Mouse (Mus musculus): ENCODE results near the gene Ddost. TPM values are rescaled to one million over a fixed set of nuclear protein-coding genes. Genes with fewer than 3 reads are reported as not detected.

The Ddost gene
- total RNA-seq (2021), result 10 to 100 TPM; 94.8 to 96.3 TPM

- intact Hi-C loops (cut with DNase I), result no loop called here
- peak; percentile 98 to 99 for DNase-seq (ENCODE audit: low spot score in 2 of 2)
Measured at GRCm38 (mm10) chr4:138304340-138305104, at the start of gene Ddost. Ddost (plus strand) TSS chr4:138304730.

GRCm38 (mm10) chr4:138257116-138257687 lies 47.3 kb upstream of the Ddost start:
- no peak for DNase-seq (ENCODE audit: low spot score in 2 of 2)
- intact Hi-C loops (cut with DNase I), result no loop called here

DNA sequence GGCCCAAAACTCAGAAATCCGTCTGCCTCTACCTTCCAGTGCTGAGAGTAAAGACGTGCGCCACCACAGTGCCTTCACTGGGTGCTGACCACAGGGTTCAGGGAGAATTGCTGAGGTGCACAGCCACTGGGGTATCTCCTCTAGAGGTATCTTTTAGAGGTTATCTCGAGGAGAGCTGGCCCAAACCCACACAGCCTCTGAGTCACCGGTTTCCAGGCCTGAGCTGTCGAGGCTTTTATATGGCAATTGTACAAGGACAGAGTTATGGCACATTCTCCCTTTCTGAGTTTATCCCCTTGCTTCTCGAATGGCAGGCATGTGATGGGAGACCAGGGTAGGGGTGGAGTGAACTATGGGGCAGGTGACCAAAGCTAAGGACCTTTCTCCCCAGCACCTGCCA lies 45.9 kb upstream of the Ddost start:
- intact Hi-C loops (cut with DNase I), result no loop called here

GRCm38 (mm10) chr4:138259482-138259881 lies 45.0 kb upstream of the Ddost start:
- intact Hi-C loops (cut with DNase I), result no loop called here
- DNase-seq (ENCODE audit: low spot score in 2 of 2), result no peak

More for the DNA sequence above, 45.9 kb upstream of the Ddost start:
- DNase-seq (ENCODE audit: low spot score in 2 of 2), result no peak

GRCm38 (mm10) chr4:138261843-138262681 lies 42.5 kb upstream of the Ddost start:
- peak; percentile 92 for DNase-seq (ENCODE audit: low spot score in 2 of 2)
- intact Hi-C loops (cut with DNase I), result no loop called here

DNA sequence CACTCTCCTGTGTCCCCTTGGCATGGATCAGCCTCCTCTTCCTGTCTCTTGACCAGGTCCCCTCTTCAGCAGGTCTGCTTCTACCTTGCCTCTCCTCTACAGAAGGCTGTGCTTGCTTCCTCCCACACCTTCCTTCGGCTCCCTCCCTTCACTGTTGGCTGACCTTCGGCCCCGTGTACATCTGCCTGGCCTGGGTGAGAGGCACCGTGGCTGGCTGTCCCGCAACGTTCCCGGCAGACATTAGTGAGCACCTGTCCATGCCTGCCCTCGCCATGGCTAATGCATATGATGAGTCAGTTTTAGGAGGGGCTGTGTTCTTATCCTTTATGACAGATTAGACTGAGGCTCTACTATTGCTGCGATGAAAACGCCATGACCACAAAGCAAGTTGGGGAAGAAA lies 36.7 kb upstream of the Ddost start:
- intact Hi-C loops (cut with DNase I), result no loop called here
- DNase-seq (ENCODE audit: low spot score in 2 of 2), result no peak

DNA sequence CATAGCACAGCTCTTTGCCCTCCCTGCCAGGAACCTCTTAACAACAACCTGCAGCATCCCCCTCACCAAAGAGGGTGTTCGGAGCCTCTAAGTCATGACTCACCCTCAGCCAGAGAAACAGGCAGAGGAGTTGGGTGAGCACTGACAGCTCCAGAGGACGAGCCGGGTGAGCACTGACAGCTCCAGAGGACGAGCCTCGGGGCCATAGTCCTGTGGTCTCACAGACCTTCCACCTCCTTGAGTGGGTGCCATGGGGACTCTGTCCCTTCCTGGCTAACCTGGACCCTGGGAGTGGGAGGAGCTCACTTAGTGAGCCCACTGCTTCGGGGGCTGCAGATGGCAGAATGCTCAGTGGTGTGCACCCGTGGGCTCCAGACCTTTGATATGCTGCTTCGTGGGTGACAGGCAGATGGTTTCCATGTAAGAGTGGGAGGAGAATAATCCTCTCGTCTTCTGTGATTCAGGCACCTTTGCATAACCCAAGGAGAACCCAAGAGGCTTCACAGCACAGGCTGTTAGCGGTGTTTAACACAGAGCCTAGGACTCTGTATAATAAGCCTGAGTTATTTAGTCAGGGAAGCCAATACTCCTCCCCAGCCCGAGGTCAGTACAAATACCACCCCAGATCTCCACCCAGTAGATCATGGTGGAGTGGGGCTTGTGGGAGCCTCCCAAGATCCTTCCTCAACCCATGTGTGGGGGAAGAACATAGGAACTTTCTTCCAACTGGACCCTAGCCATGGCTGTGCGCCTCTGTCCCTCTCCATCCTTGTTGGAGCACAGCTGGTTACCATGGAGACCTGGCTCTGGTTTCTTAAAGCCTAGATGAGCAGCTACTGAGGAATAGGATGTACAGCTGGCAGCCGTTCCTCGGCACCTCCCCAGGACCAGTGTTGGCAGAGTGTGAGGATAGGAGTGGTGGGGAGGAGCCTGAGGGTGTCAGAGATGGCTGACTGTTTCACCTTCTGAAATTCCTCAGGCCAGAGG lies 32.2 kb upstream of the Ddost start:
- intact Hi-C loops (cut with DNase I), result no loop called here
- peak; percentile 65 to 91 for DNase-seq (ENCODE audit: low spot score in 2 of 2)

DNA sequence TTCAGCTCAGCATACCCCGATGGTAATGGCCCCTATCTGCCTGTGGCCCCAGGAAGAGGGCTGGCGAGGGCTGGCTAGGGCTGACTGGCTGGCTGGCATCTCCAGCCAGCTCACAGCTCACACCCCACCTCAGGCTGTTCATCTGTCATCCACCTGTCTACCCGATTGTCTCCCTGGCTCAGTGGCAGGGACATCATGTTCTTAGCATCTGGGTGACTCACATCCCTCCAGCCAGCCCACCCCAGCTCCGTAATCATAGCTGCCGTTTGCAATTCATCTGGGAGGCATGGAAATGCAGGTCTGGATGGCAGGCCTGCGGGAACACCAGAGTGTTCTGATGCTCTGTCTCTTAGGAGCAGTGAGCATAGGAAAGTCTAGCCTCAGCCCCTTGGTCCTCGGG lies 26.2 kb upstream of the Ddost start:
- peak; percentile 29 to 76 for DNase-seq (ENCODE audit: low spot score in 2 of 2)
- intact Hi-C loops (cut with DNase I), result no loop called here

- peak in 1 of 2 experiments; percentile 85 for DNase-seq (ENCODE audit: low spot score in 2 of 2)
- intact Hi-C loops (cut with DNase I), result no loop called here
Measured at GRCm38 (mm10) chr4:138282834-138283233, 21.7 kb upstream of the Ddost start.

- DNase-seq (ENCODE audit: low spot score in 2 of 2), result no peak
- intact Hi-C loops (cut with DNase I), result no loop called here
Measured at GRCm38 (mm10) chr4:138286411-138286810, 18.1 kb upstream of the Ddost start.

GRCm38 (mm10) chr4:138288691-138289090 lies 15.8 kb upstream of the Ddost start:
- DNase-seq (ENCODE audit: low spot score in 2 of 2), result no peak
- intact Hi-C loops (cut with DNase I), result no loop called here

DNA sequence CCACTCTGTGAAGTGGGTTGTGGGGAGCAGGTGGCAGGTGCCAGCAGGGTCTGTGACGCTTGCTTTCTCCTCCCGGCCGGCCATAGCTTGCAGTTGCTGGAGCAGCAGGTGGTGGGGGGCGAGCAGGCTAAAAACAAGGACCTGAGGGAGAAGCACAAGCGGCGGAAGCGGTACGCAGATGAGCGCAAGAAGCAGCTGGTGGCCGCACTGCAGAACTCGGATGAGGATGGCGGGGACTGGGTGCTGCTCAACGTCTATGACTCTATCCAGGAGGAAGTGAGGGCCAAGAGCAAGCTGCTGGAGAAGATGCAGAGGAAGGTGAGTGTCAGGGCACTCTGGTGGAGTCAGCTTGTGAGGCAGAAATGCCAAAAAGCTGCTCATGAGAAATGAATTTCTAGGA lies 12.5 kb upstream of the Ddost start:
- intact Hi-C loops (cut with DNase I), result no loop called here
- DNase-seq (ENCODE audit: low spot score in 2 of 2), result no peak

DNA sequence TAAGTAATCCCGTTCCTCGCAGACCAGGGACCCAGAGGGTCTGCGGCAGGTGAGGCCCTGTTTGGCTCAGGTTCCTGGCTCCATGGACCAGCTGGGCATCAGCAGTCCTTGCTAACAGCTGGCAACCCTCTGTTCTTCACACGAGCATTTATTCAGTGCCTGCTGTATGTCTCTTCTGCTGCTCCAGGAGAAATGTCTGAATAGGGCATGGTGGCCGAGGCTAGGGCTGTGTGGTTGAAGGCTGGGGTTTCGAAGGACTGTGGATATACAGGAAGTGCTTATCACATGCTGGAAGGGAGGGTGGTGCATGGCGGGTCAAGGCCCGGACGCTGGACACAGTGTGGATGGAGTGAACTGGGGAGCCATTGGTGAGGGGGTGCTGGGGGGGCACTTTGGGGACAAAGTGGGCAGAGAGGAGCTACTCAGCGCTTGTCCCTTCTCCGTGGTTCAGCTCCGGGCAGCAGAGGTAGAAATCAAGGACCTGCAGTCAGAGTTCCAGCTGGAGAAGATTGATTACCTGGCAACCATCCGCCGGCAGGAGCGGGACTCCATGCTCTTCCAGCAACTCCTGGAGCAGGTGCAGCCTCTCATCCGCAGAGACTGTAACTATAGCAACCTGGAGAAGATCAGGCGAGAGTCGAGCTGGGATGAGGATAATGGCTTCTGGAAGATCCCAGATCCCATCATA lies 11.1 kb upstream of the Ddost start:
- no peak for DNase-seq (ENCODE audit: low spot score in 2 of 2)
- intact Hi-C loops (cut with DNase I), result no loop called here

GRCm38 (mm10) chr4:138293949-138294550 lies 10.5 kb upstream of the Ddost start:
- intact Hi-C loops (cut with DNase I), result no loop called here
- DNase-seq (ENCODE audit: low spot score in 2 of 2), result no peak

DNA sequence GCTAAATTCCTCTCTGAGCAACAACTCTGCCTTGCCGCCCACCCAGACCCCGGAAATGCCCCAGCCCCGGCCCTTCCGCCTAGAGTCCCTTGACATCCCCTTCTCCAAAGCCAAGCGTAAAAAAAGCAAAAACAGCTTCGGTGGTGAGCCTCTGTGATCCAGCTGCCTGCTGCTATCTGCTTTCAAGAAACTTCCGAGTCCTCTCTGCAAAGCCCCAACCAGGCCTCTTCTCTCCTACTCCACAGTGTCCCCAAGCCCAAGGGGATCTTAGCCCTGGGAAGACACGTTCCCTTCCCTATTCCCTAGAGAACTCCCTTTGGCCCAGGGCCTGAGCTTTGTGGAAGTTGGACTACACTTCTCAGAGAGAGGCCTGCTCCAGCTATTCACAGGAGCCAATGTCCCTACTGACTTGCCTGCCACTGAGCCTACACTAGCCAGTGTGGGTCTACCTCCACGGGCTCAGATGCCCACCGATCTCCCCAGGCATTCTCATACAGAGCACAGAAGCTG lies 3.2 kb upstream of the Ddost start:
- DNase-seq (ENCODE audit: low spot score in 2 of 2), result no peak
- intact Hi-C loops (cut with DNase I), result no loop called here

GRCm38 (mm10) chr4:138303011-138303410 lies 1.5 kb upstream of the Ddost start:
- no peak for DNase-seq (ENCODE audit: low spot score in 2 of 2)
- intact Hi-C loops (cut with DNase I), result no loop called here

DNA sequence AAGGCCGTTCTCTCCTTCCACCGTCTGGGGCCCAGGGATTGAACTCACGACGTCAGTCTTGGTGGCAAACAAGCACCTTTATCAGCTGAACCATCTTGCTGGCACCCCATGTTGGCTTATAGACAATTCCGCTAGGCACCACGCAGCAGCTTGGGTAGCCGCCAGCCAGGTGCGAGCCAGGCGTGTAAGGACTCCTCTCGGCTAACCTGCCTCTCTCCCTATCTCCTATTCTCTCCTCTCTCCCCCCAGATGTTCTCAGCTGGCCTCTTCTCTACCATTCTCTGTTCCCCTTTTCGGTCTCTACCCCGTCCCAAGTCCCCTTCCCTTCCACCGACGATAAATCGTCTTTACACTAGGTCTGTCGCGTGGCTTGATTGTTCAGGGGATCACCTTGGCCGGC lies 788 bp upstream of the Ddost start:
- intact Hi-C loops (cut with DNase I), result no loop called here

DNA sequence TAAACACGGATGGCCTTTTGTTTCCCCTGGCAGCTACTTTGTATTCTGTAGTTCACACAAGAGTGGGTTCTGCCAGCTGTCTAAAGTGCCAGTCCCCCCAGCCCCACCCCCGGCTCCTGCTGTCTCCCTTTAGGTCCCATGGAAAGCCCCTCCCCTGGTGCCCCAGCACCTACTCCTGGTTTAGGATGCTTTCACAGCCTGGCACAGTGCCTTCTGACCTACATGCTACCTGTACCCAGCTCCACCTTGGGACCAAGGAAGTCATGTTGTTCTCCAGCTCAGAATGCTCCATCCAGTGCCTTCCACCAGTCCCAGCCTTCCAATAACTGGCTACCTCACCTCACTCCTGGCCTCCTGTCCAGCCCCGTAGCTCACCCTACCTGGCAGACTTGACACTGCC lies 2.5 kb downstream of the Ddost start:
- intact Hi-C loops (cut with DNase I), result no loop called here

More for the DNA sequence above, 788 bp upstream of the Ddost start:
- DNase-seq (ENCODE audit: low spot score in 2 of 2), result no peak

More for the DNA sequence above, 2.5 kb downstream of the Ddost start:
- no peak for DNase-seq (ENCODE audit: low spot score in 2 of 2)

Data from left cerebral cortex, postnatal 25 days (tissue).